ENCODE assay signal across 9 mouse cellular contexts in genomic region chr5:30797482-30797881, GRCm38 (mm10). TPM values are rescaled to one million over a fixed set of nuclear protein-coding genes. Genes with fewer than 3 reads are reported as not detected.
DNase-seq lines count a peak whose midpoint lies in the region; ATAC-seq lines count a peak whose summit lies in the region.
"Had no signal": no experiment of that assay in that cellular context is flagged by ENCODE, and none has a peak within 500 bp of the region (broad histone marks: within the 10 kb centered on the region; RNA-seq: fewer than 3 reads in every experiment).

No protein-coding gene starts in this region.

- 59% methylated on average over 7 of the region's 7 CpGs for WGBS in forebrain, embryonic 11.5 days
- 70% methylated on average over 7 of the region's 7 CpGs for WGBS in forebrain, embryonic 10.5 days
- 68% methylated on average over 7 of the region's 7 CpGs for WGBS in hindbrain, embryonic 13.5 days
- 47% methylated on average over 7 of the region's 7 CpGs for WGBS in midbrain, embryonic 15.5 days

- H3K27ac ChIP-seq in forebrain, embryonic 11.5 days (ENCODE audit: low read depth, low read length) = peak overlapping the region; percentile 15; the same call in 1 of the 2 replicates
- no peak overlapping the region for H3K27ac ChIP-seq in forebrain, embryonic 10.5 days
- H3K27ac ChIP-seq in hindbrain, embryonic 13.5 days = 0 out of 2 replicates have a peak overlapping the region, but pooled peaks have one; percentile 6
- H3K27ac ChIP-seq in midbrain, embryonic 15.5 days = peak overlapping the region; percentile 60

- H3K9ac ChIP-seq in forebrain, embryonic 11.5 days (ENCODE audit: low read length) = no peak overlapping the region
- H3K9ac ChIP-seq in hindbrain, embryonic 13.5 days = peak overlapping the region; percentile 25; the same call in 1 of the 2 replicates
- no peak overlapping the region for H3K9ac ChIP-seq in midbrain, embryonic 15.5 days

- H3K4me2 ChIP-seq in forebrain, embryonic 11.5 days (ENCODE audit: low read depth, low read length, severe bottlenecking) = no peak overlapping the region
- no peak overlapping the region for H3K4me2 ChIP-seq in hindbrain, embryonic 13.5 days
- no peak overlapping the region for H3K4me2 ChIP-seq in midbrain, embryonic 15.5 days

- 0 out of 2 replicates have a peak, but pooled peaks have one; percentile 10 for ATAC-seq in forebrain, embryonic 11.5 days (replicated peaks; ENCODE audit: low FRiP score)
- peak; percentile 64; the same call in 1 of the 2 replicates for ATAC-seq in hindbrain, embryonic 13.5 days (ENCODE audit: low FRiP score)
- peak; percentile 41; the same call in 1 of the 2 replicates for ATAC-seq in midbrain, embryonic 15.5 days (replicated peaks)

- H3K4me3 ChIP-seq in forebrain, embryonic 11.5 days (ENCODE audit: low read depth, low read length) = no peak overlapping the region
- no peak overlapping the region for H3K4me3 ChIP-seq in forebrain, embryonic 10.5 days
- no peak overlapping the region for H3K4me3 ChIP-seq in hindbrain, embryonic 13.5 days
- H3K4me3 ChIP-seq in midbrain, embryonic 15.5 days = no peak overlapping the region
- H3K4me3 ChIP-seq: myocyte had no signal

- peaks cover 2% of the 10 kb centered on the region; the same call in 1 of the 2 replicates for H3K36me3 ChIP-seq in forebrain, embryonic 11.5 days (ENCODE audit: control insufficient read depth, insufficient read depth, low read length)
- H3K36me3 ChIP-seq in forebrain, embryonic 10.5 days (replicated peaks) = peaks cover 74% of the 10 kb centered on the region
- peaks cover 74% of the 10 kb centered on the region for H3K36me3 ChIP-seq in hindbrain, embryonic 13.5 days
- peaks cover 52% of the 10 kb centered on the region for H3K36me3 ChIP-seq in midbrain, embryonic 15.5 days (replicated peaks)

- no peaks in the 10 kb centered on the region for H3K9me3 ChIP-seq in forebrain, embryonic 11.5 days (ENCODE audit: control insufficient read depth, low read length)
- no peaks in the 10 kb centered on the region for H3K9me3 ChIP-seq in forebrain, embryonic 10.5 days
- H3K9me3 ChIP-seq in hindbrain, embryonic 13.5 days = no peaks in the 10 kb centered on the region
- no peaks in the 10 kb centered on the region for H3K9me3 ChIP-seq in midbrain, embryonic 15.5 days

- H3K4me1 ChIP-seq in forebrain, embryonic 11.5 days (replicated peaks; ENCODE audit: control insufficient read depth, insufficient read depth, low read length) = peaks cover 3% of the 10 kb centered on the region; the same call in 1 of the 2 replicates
- peaks cover 22% of the 10 kb centered on the region for H3K4me1 ChIP-seq in forebrain, embryonic 10.5 days
- peaks cover 6% of the 10 kb centered on the region for H3K4me1 ChIP-seq in hindbrain, embryonic 13.5 days (replicated peaks)
- peaks cover 6% of the 10 kb centered on the region for H3K4me1 ChIP-seq in midbrain, embryonic 15.5 days

- H3K27me3 ChIP-seq in forebrain, embryonic 11.5 days (ENCODE audit: control insufficient read depth, insufficient read depth, low read length) = no peaks in the 10 kb centered on the region
- H3K27me3 ChIP-seq in forebrain, embryonic 10.5 days (ENCODE audit: poor library complexity, severe bottlenecking) = no peaks in the 10 kb centered on the region
- H3K27me3 ChIP-seq in hindbrain, embryonic 13.5 days = no peaks in the 10 kb centered on the region
- no peaks in the 10 kb centered on the region for H3K27me3 ChIP-seq in midbrain, embryonic 15.5 days (replicated peaks)

- no peak for DNase-seq in forebrain, embryonic 11.5 days (ENCODE audit: low spot score)
- DNase-seq in forebrain, embryonic 10.5 days (ENCODE audit: extremely low spot score, low spot score) = no peak
- peak; percentile 66 for DNase-seq in c-Kit-positive CD71-positive TER-119-negative erythroid progenitor cells, embryonic 14.5 days (ENCODE audit: low read depth)
- DNase-seq in thymus, postnatal 4 days = no peak
- no peak for DNase-seq in frontal cortex, postnatal 25 days (ENCODE audit: low spot score in 2 of 2)
- no peak for DNase-seq in cerebellum, postnatal 14 days

RNA-seq across cellular contexts. Expression of gene Mapre3, which starts 17.0 kb away (rescaled TPM):
- polyA plus RNA-seq in forebrain, embryonic 11.5 days (2014; fragmentation: Nextera tagmentation; extraction: Ambion mirVana) = 37.5 and 39.7 TPM in 2 replicates
- polyA plus RNA-seq in forebrain, embryonic 10.5 days (2016; fragmentation: Nextera tagmentation; extraction: Ambion mirVana) = 15.6 and 16.5 TPM in 2 replicates
- polyA plus RNA-seq in hindbrain, embryonic 13.5 days (2015; fragmentation: Nextera tagmentation; extraction: Ambion mirVana) = 108 and 115 TPM in 2 replicates
- 164 and 166 TPM in 2 replicates for polyA plus RNA-seq in midbrain, embryonic 15.5 days (2015; fragmentation: Nextera tagmentation; extraction: Ambion mirVana)

Comparison
In these comparisons a context has a peak if more than half of its experiments do, and no peak if none do; other contexts are left out.
1. ATAC-seq: peak in every context shown above with its lines; median percentile 64 in hindbrain, embryonic 13.5 days; 41 in midbrain, embryonic 15.5 days; 10 in forebrain, embryonic 11.5 days.